10 mouse cellular contexts compared by ENCODE assay signal in the genomic region with DNA sequence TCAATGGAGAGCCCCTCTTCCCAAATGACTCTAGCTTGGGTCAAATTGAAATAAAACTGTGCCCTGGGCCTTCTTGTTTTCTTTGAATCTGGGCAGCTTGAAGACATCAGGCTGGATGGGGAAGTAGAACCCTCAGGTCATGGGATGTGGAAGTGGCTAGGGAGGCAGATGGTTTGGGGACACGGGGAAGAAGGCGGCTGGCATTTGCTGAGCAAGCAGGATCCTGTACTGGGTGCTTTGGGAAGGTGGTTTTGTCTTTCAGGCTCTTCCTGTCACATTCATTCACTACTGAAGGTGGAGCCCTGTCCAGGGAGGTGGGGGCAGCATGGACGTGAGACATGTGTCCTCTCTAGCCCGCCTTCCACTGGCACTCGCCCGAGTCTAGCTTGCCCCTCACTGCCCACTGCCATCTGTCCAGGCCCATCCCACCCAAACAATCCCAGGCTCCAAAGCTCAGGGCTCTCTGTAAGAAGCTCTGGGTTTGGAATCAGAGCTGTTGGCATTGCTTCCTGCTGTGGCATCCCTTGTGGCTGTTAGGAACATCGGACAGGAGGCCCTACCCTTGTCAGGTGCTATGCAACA. TPM values are rescaled to one million over a fixed set of nuclear protein-coding genes. Genes with fewer than 3 reads are reported as not detected.
DNase-seq lines count a peak whose midpoint lies in the region; ATAC-seq and TF ChIP-seq lines count a peak whose summit lies in the region.
"Had no signal": no experiment of that assay in that cellular context is flagged by ENCODE, and none has a peak within 500 bp of the region (broad histone marks: within the 10 kb centered on the region; RNA-seq: fewer than 3 reads in every experiment).

No protein-coding gene starts in this region.

- no peaks in the 10 kb centered on the region for H3K9me3 ChIP-seq in heart, embryonic 13.5 days
- H3K9me3 ChIP-seq in midbrain, embryonic 12.5 days, result no peaks in the 10 kb centered on the region
- no peaks in the 10 kb centered on the region for H3K9me3 ChIP-seq in midbrain, postnatal 0 days (ENCODE audit: low read length)

- no peak overlapping the region for H3K4me3 ChIP-seq in heart, embryonic 13.5 days
- no peak overlapping the region for H3K4me3 ChIP-seq in midbrain, embryonic 12.5 days
- no peak overlapping the region for H3K4me3 ChIP-seq in midbrain, postnatal 0 days (ENCODE audit: low read depth, low read length)
- no peak overlapping the region for H3K4me3 ChIP-seq in myocyte
- H3K4me3 ChIP-seq: left cerebral cortex, adult 2 months had no signal

- WGBS in heart, embryonic 13.5 days, result 62% methylated on average over 7 of the region's 7 CpGs
- WGBS in midbrain, embryonic 12.5 days, result 75% methylated on average over 7 of the region's 7 CpGs
- WGBS in midbrain, postnatal 0 days, result 62% methylated on average over 7 of the region's 7 CpGs

- TF ChIP-seq POLR2A in myocyte (IDR thresholded peaks at IDR 0.05; ENCODE audit: insufficient read length, low read depth), result no peak

- no peak for TF ChIP-seq CTCF in midbrain, postnatal 0 days (IDR thresholded peaks at IDR 0.05)

- no peaks in the 10 kb centered on the region for H3K36me3 ChIP-seq in heart, embryonic 13.5 days
- H3K36me3 ChIP-seq in midbrain, embryonic 12.5 days, result no peaks in the 10 kb centered on the region
- H3K36me3 ChIP-seq in midbrain, postnatal 0 days (ENCODE audit: insufficient read depth, low read length), result 0 out of 2 replicates have a peak, but pooled peaks cover 2% of the 10 kb centered on the region
- H3K36me3 ChIP-seq in myocyte (ENCODE audit: control insufficient read depth, insufficient read depth), result no peaks in the 10 kb centered on the region

- H3K4me1 ChIP-seq in heart, embryonic 13.5 days, result peaks cover 100% of the 10 kb centered on the region
- H3K4me1 ChIP-seq in midbrain, embryonic 12.5 days, result peaks cover 98% of the 10 kb centered on the region
- H3K4me1 ChIP-seq in midbrain, postnatal 0 days (ENCODE audit: insufficient read depth, low read length), result peaks cover 36% of the 10 kb centered on the region

- H3ac ChIP-seq in myocyte (ENCODE audit: control insufficient read depth, insufficient read length), result no peak overlapping the region

- no peaks in the 10 kb centered on the region for H3K27me3 ChIP-seq in heart, embryonic 13.5 days (replicated peaks)
- H3K27me3 ChIP-seq in midbrain, embryonic 12.5 days, result no peaks in the 10 kb centered on the region
- no peaks in the 10 kb centered on the region for H3K27me3 ChIP-seq in midbrain, postnatal 0 days (ENCODE audit: insufficient read depth, low read length)
- H3K27me3 ChIP-seq in myocyte (ENCODE audit: control insufficient read depth, insufficient read depth, insufficient read length), result no peaks in the 10 kb centered on the region

- no peak overlapping the region for H3K4me2 ChIP-seq in heart, embryonic 13.5 days
- H3K4me2 ChIP-seq in midbrain, embryonic 12.5 days (replicated peaks), result no peak overlapping the region
- H3K4me2 ChIP-seq in midbrain, postnatal 0 days (ENCODE audit: low read depth, low read length, poor library complexity, severe bottlenecking), result no peak overlapping the region
- peak overlapping the region; percentile 26 for H3K4me2 ChIP-seq in myocyte (ENCODE audit: low read depth)

- ATAC-seq in heart, embryonic 13.5 days (ENCODE audit: extremely low read depth, insufficient number of reproducible peaks, low FRiP score, low TSS enrichment), result no peak
- ATAC-seq in midbrain, embryonic 12.5 days (ENCODE audit: low FRiP score, low read depth), result no peak
- ATAC-seq in midbrain, postnatal 0 days (ENCODE audit: low FRiP score), result no peak
- peak; percentile 34 for ATAC-seq in granulocyte monocyte progenitor cell, adult 5-6 weeks (replicated peaks; ENCODE audit: poor library complexity, severe bottlenecking)

- H3K79me2 ChIP-seq in myocyte (ENCODE audit: control insufficient read depth, insufficient read depth), result peaks cover 100% of the 10 kb centered on the region

- no peak for DNase-seq in heart, adult 9 months (ENCODE audit: low spot score in 2 of 2)
- no peak for DNase-seq in midbrain, postnatal 0 days (ENCODE audit: low spot score)
- DNase-seq in adrenal gland, postnatal 36 days, result no peak
- DNase-seq in B cell, adult 2 months, result no peak
- DNase-seq: right cerebral cortex, postnatal 25 days had no signal

- 0 out of 2 replicates have a peak overlapping the region, but pooled peaks have one; percentile 53 for H3K9ac ChIP-seq in heart, embryonic 13.5 days
- no peak overlapping the region for H3K9ac ChIP-seq in midbrain, embryonic 12.5 days (replicated peaks)
- H3K9ac ChIP-seq in midbrain, postnatal 0 days (replicated peaks; ENCODE audit: low read length, poor library complexity, severe bottlenecking), result no peak overlapping the region

- H3K27ac ChIP-seq in heart, embryonic 13.5 days (replicated peaks), result 0 out of 2 replicates have a peak overlapping the region, but pooled peaks have one; percentile 12
- H3K27ac ChIP-seq in midbrain, embryonic 12.5 days (replicated peaks), result peak overlapping the region; percentile 46; the same call in 1 of the 2 replicates
- H3K27ac ChIP-seq in midbrain, postnatal 0 days (ENCODE audit: low read depth, low read length), result no peak overlapping the region
- H3K27ac ChIP-seq: left cerebral cortex, adult 2 months had no signal

TF ChIP-seq in myocyte, 11 proteins besides CTCF, POLR2A, EP300 and RAD21:
- no peak for TF ChIP-seq TCF12 (IDR thresholded peaks at IDR 0.05; ENCODE audit: insufficient read depth, poor library complexity, severe bottlenecking)
- no peak for TF ChIP-seq CEBPB (IDR thresholded peaks at IDR 0.05; ENCODE audit: insufficient read depth, poor library complexity, severe bottlenecking)
- TF ChIP-seq E2F4 (IDR thresholded peaks at IDR 0.05; ENCODE audit: insufficient read depth), result no peak
- peak in 1 of 3 experiments; percentile 12 for TF ChIP-seq MYOG (IDR thresholded peaks at IDR 0.05; ENCODE audit: control insufficient read depth in 1 of 3, insufficient read depth in 1 of 3, insufficient read length in 2 of 3, low read depth in 2 of 3)
- TF ChIP-seq MYOD1 (IDR thresholded peaks at IDR 0.05; ENCODE audit: control insufficient read depth in 1 of 3, insufficient read length in 2 of 3, low read depth in 2 of 3), result no peak
TF ChIP-seq in myocyte: peak in this region for 1.

RNA-seq across cellular contexts. Expression of a gene that starts 11.3 kb away (rescaled TPM):
- 25.1 and 25.7 TPM in 2 replicates for polyA plus RNA-seq in heart, embryonic 13.5 days (2015; fragmentation: Nextera tagmentation; extraction: Ambion mirVana)
- polyA plus RNA-seq in midbrain, embryonic 12.5 days (2016; fragmentation: Nextera tagmentation; extraction: Ambion mirVana), result 79.4 and 82.5 TPM in 2 replicates
- total RNA-seq in midbrain, postnatal 0 days (2014; rRNA removed), result 130 and 134 TPM in 2 replicates
- polyA plus RNA-seq in midbrain, postnatal 0 days (2015; fragmentation: Nextera tagmentation; extraction: Ambion mirVana), result 44.0 and 51.7 TPM in 2 replicates
- total RNA-seq in granulocyte monocyte progenitor cell, adult 5-6 weeks (2014; fragmentation: Nextera tagmentation), result 93.2 and 97.4 TPM in 2 replicates
- total RNA-seq in granulocyte monocyte progenitor cell, adult 5-6 weeks (2017), result 6.9 and 8.9 TPM in 2 replicates
- 34.5 TPM for polyA plus RNA-seq in myocyte (2012; fragmentation: generic; extraction: Trizol)
- 100 to 1,000 TPM in 1 of 2 experiments, 10 to 100 TPM in 1; 98.2 to 143 TPM for total RNA-seq in adrenal gland, postnatal 36 days (2021)
